ENCODE assay signal across 8 mouse cellular contexts in the genomic region with DNA sequence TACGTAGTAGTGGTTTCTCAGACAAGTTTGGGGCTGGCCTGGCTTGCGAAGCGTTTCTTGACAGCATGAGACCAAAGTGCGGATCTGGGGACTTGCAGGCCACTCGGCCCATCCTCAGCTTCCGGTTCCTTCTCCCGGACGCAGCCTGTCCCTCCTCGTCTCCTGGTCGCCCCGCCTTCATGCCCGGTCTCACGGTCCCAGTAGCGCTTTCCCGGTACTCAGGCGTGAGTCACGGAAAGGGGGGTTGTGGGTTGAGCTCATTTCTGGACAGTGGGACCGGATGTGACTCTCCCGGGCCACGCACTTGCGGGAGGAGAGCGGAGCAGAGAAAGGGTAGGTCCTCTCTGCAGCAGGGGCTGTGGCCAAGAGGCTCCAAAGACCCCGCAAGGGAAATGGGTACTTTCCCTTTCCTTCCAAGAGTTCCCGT. TPM values are rescaled to one million over a fixed set of nuclear protein-coding genes. Genes with fewer than 3 reads are reported as not detected.
DNase-seq lines count a peak whose midpoint lies in the region; ATAC-seq lines count a peak whose summit lies in the region.

A gene (plus strand): TSS at position 46 of the 427 bp plus-strand sequence.

- under 1% methylated on average over 24 of the region's 24 CpGs for WGBS in intestine, embryonic 14.5 days

- H3K36me3 ChIP-seq in intestine, embryonic 14.5 days (ENCODE audit: control insufficient read depth, insufficient read depth, low read length): no peaks in the 10 kb centered on the region

- intact Hi-C loops in left cerebral cortex, postnatal 25 days (cut with DNase I): loop anchor here (5.0 kb wide), 2 partner anchors 143 to 248 kb away; a partner anchor contains a TSS

- 0 out of 2 replicates have a peak, but pooled peaks have one; percentile 2 for ATAC-seq in intestine, embryonic 14.5 days (replicated peaks; ENCODE audit: low FRiP score, low TSS enrichment, low read depth)
- peak; percentile 45 for ATAC-seq in megakaryocyte-erythroid progenitor cell, adult 5-6 weeks (replicated peaks; ENCODE audit: low FRiP score, low TSS enrichment, poor library complexity, severe bottlenecking)

- H3K4me3 ChIP-seq in intestine, embryonic 14.5 days (ENCODE audit: low read depth, low read length): peak within 1 kb of the TSS; percentile 45

- H3K4me1 ChIP-seq in intestine, embryonic 14.5 days (replicated peaks; ENCODE audit: control insufficient read depth, insufficient read depth, low read length): peaks cover 11% of the 10 kb centered on the region

- H3K27me3 ChIP-seq in intestine, embryonic 14.5 days (replicated peaks; ENCODE audit: control insufficient read depth, insufficient read depth, low read length): no peaks in the 10 kb centered on the region

- DNase-seq in adipocyte (ENCODE audit: low spot score): peak; percentile 74
- DNase-seq in embryo, embryonic 10 days (ENCODE audit: low spot score): peak; percentile 81
- peak; percentile 86 for DNase-seq in gastrocnemius, postnatal 25 days
- peak; percentile 78 for DNase-seq in intestine, embryonic 14.5 days (ENCODE audit: low spot score)
- peak; percentile 30 to 56 for DNase-seq in left cerebral cortex, postnatal 25 days (ENCODE audit: low spot score in 2 of 2)
- peak; percentile 37 for DNase-seq in right cerebral cortex, postnatal 25 days
- peak; percentile 76 for DNase-seq in urinary bladder, postnatal 25 days (ENCODE audit: low spot score)

- H3K4me2 ChIP-seq in intestine, embryonic 14.5 days (ENCODE audit: low read length): peak within 1 kb of the TSS; percentile 68

- peak within 1 kb of the TSS; percentile 83 for H3K27ac ChIP-seq in intestine, embryonic 14.5 days (ENCODE audit: low read depth)

- H3K9ac ChIP-seq in intestine, embryonic 14.5 days (ENCODE audit: low read length): peak within 1 kb of the TSS; percentile 50

- no peaks in the 10 kb centered on the region for H3K9me3 ChIP-seq in intestine, embryonic 14.5 days (ENCODE audit: control insufficient read depth, low read length)

RNA-seq across cellular contexts. Expression of the gene that starts here (rescaled TPM):
- total RNA-seq in gastrocnemius, postnatal 25 days (2021): 1 to 10 TPM in 1 of 2 experiments, under 1 TPM in 1; 0.69 to 1.2 TPM
- 1.5 and 2.1 TPM in 2 replicates for polyA plus RNA-seq in intestine, embryonic 14.5 days (2014; fragmentation: Nextera tagmentation; extraction: Ambion mirVana)
- total RNA-seq in left cerebral cortex, postnatal 25 days (2021): under 1 TPM; 0.34 to 0.43 TPM
- 12.6 and 18.9 TPM in 2 replicates for total RNA-seq in megakaryocyte-erythroid progenitor cell, adult 5-6 weeks (2014; fragmentation: Nextera tagmentation)
- 4.3 and 11.8 TPM in 2 replicates for total RNA-seq in megakaryocyte-erythroid progenitor cell, adult 5-6 weeks (2017)

Comparison
In these comparisons a context has a peak if more than half of its experiments do, and no peak if none do; other contexts are left out.
1. Peak in every context shown above with its lines: DNase-seq, ATAC-seq, H3K4me3 ChIP-seq and H3K27ac ChIP-seq.
2. Peak in DNase-seq in left cerebral cortex, postnatal 25 days; RNA of the gene not detected or under 1 TPM.